Mouse (Mus musculus): ENCODE data around the gene Sod3.

Gene Sod3

DNA sequence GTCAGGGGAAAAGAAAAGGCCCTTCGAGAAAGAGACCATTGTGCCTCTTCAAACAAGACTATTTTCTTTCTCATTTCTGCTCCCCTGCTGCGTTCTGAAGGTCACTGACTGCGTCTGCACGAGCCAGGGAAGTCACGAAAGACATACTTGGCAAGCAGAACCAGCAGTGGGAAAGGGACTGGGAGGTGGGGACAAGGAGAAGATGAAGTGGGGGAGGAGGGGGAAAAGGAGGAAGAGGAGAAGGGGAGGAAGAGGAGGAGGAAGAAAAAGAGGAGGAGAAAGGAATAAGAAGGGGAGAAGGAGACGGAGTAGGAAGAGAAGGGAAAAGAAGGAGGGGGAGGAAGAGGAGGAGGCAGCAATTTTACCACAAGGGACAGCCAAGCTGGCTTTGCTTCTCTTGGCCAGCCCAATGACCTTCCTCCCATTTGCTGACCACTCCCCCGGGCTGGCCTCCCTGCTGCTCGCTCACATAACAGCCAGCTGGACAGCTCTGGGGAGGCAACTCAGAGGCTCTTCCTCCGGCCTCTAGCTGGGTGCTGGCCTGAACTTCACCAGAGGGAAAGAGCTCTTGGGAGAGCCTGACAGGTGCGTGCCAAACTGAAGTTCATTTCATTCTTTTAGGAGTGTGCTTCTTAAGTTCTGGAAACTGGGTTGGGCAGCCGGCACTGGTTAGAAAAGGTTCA lies at the start of gene Sod3:
TSS of gene Sod3 (plus strand) at position 324 of the 683 bp plus-strand sequence.
- DNase-seq: no peak

DNA sequence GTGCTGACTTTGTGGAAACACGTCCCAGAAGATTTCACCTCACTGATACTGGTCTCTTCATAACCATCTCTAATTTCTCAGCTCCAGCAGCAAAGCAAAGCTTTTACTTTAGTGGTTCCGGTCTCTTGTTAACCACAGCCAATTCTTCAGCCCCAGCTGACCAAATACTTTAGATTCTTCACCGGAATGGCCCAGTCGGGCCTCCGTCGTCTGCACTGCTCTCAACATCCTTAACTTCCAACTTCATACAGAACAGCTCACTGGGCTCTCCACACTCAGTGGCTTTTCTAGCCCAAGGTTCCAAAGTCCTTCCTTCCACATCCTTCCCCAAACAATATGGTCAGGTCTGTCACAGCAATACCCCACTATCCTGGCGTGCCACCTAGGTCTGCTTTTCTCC lies 46.7 kb upstream of the Sod3 start:
- DNase-seq: no peak

DNA sequence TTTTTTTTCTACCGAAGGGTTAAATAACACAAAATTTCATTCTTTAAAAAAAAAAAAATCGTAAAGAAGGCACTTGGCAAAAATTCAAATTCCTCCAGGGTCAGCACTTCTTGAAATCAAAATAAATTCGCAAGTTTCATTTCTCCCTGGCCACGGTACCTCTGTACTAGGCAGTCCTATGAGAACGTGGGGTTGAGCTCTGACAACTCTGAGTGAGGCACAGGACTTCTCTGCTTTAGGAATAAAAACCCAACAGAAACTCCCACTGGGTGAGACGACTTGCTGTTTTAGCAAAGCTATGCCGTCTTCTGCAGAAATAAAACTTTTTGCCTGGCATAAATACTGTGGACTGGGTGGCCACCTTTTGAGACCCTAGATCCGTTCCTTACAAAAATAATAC lies 44.1 kb upstream of the Sod3 start:
- DNase-seq: no peak

DNA sequence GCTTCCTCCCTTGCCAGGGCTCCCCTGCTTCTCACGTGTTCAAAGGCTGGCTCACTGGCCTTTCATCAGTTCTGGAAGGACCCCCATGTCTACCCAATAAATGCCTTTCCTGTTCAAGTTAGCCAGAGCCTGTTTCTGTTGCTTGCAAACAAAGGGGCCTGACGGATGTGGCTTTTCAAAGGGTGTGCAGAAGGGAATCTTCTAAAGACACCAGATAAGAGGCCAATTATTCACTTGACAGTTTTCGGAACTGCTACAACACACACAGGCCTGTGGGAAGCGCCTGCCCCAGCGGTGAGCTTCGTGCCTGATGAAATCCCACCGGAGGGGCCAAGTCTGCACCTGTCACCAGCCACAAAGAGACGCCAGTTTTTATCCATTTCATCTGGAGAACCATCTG lies 31.5 kb upstream of the Sod3 start:
- no peak for DNase-seq

DNA sequence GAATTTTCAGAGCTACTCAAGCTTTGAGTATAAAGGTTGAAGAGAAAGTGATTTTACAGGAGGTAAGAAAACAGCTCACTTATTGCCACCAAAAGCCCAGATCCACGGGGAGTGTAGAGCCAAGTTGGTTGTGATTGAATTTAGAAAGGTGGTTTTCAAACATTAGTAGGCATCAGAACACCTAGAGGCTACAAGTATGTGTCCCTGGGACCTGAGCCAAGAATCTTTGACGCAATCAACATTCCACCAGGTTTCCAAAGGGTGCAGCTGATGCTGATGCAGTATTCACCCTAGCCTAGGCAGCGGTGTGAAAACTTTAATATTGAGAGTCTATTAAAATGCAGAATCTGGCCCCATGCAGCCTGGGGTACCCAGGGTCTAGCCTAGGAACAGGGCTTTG lies 28.0 kb upstream of the Sod3 start:
- DNase-seq: no peak

DNA sequence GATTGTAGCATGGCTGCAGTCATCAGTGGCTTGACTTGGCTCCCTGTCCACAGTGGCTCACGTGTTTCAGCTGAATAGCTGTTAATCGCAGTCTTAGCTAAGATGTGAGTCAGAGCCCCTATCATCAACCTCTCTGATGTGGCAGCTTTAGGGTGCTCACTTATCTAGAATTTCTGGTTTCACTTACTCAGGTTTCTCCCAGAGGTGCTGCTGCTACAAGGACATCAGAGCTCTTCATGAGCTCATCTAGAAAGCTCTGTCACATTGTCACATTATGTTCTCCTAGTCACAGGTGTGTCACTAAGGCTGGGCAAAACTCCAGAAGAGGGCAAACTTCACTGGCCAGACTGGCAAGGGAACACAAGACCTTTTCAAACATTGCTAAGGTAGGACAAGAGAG lies 24.5 kb upstream of the Sod3 start:
- DNase-seq: no peak

DNA sequence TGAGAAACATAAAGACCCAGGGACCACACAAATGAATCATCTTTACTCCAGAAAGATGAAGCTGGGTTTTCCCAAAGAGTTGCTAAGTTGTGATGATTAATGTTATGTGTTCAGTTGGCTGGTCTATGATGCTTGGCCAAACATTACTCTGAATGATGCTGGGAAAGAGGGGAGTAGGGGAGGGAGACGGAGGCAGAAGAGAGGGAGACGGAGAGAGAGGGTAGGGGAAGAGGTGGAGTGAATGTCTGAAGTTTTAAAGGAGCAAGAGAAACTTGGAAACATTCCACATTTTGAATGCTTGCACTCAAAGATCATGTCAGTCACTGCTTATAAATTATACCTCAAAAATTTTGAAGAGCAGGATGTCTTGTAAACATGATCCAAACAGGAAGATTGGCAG lies 16.7 kb upstream of the Sod3 start:
- no peak for DNase-seq

DNA sequence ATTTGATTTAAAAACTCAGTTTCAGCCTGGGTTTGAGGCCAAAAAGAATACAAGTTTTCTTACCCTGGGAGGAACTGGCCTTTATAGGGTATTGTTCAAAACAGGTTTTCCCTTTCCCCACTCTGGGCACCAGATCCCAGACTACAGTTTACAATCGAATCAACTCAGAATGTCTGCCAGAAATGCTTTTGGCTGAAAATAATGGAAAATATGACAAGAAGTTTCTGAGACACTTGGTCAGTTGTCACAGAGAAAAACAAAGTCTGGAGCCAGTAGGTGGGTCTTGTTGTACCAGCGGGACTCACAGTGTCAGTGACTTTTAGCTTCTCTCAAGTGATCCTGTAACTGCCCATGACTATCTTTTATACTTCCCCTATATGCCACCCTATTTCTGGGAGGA lies 13.1 kb upstream of the Sod3 start:
- no peak for DNase-seq

DNA sequence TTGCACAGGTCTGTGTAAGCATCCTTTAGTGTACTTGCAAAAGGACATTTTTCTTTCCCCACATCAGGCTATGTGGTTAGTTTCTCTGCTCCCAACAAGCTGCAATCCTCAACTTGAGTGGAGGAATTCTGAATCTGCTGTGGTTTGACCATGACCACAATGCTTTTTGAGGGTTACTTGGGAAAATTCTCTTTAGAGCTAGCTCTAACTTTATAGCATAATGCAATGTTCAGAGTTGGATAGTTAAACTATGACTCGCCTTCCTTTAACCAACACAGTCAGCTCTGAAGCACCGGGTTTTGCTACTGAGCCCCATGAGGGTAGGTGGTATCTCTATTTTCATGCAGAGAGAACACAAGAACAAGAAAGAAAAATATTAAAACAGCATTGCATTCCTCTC lies 12.0 kb upstream of the Sod3 start:
- no peak for DNase-seq

DNA sequence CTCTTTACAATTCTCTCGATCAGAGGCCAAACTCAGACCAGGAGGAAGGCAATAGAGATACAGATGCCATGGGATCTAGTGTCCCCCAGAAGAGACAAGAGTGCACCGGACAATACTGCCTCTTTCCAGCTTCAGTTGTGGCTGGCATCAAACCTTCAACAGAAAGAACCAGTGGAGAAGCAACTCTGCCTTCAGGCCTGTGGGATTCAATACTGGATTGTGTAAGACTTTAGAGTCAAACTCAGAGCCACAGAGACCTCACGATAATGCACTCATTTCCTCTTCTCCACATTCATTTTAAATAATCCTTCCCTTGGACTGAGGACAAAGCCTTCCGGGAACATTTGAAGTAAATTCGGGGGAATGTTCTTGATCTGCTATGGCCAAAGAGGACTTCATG lies 10.9 kb upstream of the Sod3 start:
- no peak for DNase-seq

DNA sequence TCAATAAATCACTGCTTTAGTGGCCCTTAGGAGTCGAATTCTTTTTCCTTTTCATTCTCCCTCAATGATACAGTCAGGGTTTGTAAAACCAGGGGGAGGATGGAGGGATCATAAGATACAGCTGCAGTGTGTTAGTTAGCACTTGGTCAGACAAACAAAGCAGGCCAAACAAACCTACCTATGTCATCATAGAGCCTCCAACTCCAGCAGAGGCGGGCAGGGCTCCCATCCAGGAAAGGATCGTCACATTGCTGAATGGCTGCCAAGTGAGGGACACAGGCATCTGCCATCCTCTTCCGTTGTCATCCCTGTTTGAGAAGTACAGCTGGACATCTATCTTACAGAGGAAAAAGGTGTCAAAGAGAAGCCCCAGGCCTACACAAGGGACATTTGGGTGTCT lies 9.2 kb upstream of the Sod3 start:
- no peak for DNase-seq

DNA sequence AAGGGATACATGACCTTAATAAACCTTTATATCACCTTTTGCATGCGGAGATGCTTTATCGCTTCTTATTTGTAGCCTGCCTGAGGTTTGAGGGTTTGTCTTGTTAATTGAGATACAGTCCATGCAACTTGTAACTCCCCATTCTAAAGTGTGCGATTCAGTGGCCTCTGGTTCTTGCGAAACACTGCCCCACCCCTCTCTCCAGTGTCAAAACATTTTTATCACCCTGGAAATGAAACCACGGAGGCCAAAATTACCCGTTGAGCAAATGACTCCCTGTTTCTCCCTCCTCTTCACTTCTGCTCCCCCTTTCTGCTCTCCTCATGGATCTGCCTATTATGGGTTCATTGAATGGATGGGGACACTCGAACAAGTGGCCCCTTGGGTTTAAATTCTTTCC lies 8.0 kb upstream of the Sod3 start:
- DNase-seq: no peak

DNA sequence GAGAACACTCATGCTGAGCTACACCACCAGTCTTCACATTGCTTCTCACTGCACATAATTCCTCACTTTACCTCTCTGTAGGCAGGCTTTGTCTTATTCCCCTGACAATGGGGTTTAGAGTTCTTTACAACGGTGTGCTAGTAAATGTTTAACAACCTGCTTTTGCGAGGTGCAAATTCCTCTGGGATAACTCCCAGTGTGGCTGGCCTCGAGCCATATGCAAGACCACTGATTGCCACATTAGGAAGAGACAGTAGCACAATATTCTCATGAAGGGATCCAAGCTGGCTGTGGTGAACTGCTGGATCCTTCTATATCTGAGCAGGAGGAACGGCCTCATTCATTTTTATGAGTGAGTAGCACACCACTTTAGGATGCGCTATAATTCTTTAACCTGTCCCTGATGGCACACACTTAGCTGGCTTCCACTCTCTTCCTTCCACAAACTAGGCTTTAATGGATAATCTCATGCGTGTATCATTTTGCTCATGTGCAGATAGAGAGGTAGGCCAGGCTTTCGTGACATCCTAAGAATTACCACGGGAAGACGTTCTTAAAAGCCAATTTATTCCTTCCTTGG lies 6.3 kb upstream of the Sod3 start:
- no peak for DNase-seq

DNA sequence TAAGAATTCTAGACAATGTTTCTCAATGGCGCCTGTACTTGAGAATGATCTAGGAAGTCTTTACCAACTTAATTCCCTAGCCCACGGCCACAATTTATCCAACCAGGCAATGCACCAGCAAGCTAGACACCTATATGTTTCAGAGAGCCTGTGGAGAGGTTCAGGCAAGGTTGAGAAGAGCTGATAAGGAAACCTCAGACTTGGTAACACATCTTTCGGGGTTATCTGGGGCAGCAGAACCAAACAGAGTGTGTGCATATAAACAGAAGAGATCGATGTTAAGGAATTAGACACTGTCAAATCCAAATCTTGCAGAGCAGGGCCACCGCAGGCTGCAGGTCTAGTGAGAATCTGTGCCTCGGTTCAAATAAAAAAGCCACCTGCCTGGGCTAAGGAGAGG lies 5.5 kb upstream of the Sod3 start:
- DNase-seq: no peak

DNA sequence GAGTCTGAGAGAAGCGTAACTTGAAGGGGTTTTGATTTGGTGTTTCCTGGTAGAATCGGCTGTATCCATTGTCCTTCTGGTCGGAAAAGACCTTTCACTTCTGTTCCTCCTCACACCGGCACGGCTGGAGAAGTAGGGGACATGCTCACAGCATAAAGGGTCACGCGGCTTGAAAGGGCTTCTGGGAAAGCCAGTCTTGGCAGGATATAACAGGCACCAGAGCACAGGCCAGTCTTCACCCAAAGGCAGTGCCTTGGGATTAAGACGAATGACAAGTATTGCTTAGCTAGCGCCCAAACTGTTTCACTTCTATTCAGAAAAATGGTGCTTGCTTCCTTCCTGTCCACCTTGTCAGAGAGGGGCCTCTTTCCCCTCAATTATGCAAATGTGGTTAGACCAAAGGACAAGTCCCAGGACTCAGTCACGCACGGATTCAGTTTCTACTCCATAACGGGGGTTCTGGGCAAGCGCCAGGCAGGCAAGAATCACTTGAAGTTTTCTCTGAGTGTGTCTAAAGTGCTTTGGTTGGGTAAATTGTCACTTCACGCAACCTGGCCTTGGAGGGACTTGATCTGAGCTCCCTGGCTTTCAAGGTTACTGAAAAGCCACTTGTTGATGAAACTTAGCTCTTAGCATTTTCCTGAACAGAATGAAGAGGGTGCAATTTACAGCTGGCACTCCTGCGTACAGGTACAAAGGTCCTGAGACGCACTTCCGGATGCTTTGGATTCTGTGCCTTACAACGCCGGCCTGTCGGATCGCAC lies 3.1 kb upstream of the Sod3 start:
- no peak for DNase-seq

DNA sequence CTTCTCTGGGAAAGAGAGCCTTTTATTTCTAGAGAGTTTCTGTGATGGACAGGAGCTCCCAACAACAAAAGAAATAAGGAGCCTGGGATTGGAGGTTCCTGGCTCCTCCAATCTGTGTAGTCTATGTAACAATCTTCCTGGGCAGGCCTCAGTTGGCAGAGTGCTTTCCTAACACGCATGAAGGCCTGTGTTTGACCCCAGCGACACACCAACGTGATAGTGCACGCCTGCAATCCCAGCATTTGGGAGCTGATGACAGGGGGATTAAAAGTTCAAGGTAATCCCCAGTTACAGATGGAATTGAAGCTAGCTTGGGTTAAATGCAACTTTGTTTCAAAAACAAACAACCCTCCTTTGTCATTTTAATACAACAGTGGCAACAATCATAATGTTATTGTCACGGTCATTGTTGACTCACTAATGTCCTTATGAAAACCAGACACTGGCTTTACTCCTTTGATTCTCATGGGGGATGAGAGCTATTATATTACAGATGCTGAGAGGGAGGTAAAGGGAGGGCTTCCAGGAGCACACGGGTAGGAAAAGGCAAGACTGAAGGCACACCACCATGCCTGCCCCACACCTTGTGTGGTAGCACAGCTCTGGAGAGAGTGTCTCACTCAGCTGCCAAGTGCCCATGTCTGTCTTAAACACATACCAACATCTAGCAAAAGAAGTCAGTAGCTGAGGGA lies 669 bp upstream of the Sod3 start:
- no peak for DNase-seq

DNA sequence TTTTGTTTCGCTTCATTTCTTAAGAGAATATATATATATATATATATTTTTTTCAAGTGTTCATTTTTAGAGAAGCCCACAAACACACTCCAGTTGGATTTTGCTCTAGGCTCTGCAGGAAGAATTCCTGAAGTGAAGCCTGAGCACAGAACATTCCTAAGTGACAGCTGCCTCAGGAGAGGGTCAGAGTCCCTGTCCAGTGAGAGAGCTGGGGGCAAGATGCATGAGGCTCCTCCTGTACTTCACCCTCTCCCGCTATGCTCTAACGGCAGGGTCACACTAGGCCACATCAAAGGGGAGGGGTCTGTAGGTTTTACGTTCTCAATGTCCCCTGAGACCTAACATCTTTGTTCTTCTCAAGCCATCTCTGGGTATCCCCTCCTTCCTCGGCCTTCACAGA lies 930 bp downstream of the Sod3 start:
- DNase-seq: no peak

DNA sequence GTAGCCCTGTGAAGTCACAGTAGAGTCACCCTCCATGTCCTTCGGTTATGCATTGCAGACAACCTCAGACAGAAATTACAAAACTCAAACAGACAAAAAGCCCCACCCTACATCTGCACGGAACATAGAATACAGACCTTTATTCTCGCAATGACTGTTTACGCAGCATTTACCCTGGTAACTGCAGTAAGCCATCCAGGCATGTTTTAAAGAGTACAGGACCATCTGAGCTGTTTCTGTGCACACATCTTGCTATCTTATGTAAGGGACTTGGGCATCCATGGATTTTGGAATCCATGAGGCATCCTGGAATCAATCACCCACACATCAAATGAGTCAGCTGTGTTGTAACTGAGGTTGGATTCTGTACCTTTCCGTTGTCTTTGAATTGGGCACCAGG lies 2.3 kb downstream of the Sod3 start:
- no peak for DNase-seq

DNA sequence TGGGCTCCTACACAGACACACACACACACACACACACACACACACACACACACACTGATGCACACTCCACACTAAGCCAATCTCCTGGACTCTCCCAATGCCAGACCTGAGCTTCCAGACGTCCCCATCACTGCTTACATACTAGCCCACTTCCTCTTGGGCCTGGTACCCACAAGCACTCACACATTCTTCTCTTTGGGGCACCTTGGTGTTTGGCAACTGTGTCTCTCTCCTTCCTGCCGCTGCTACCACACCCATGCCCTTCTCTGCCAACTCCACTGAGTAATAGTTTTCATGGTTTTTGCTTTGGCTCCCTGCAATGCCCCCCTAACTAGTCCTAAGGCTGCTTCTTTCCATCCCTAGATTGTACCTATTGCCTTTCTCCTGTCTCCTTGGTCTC lies 3.1 kb downstream of the Sod3 start:
- DNase-seq: no peak

DNA sequence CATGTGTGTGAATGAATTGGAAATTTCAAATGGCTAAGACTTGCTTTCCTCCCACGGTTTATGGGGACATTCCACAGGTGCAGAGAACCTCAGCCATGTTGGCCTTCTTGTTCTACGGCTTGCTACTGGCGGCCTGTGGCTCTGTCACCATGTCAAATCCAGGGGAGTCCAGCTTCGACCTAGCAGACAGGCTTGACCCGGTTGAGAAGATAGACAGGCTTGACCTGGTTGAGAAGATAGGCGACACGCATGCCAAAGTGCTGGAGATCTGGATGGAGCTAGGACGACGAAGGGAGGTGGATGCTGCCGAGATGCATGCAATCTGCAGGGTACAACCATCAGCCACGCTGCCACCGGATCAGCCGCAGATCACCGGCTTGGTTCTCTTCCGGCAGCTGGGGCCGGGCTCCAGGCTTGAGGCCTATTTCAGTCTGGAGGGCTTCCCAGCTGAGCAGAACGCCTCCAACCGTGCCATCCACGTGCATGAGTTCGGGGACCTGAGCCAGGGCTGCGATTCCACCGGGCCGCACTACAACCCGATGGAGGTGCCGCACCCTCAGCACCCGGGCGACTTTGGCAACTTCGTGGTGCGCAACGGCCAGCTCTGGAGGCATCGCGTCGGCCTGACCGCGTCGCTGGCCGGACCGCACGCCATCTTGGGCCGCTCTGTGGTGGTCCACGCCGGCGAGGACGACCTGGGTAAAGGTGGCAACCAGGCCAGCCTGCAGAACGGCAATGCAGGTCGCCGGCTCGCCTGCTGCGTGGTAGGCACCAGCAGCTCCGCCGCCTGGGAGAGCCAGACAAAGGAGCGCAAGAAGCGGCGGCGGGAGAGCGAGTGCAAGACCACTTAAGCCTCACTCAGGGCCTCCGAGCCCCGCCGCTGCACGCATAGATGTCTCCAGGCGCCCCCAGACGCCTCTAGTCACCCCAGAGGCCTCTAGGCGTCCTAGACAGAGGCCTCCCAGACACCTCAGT lies 4.6 kb downstream of the Sod3 start:
- DNase-seq: no peak

DNA sequence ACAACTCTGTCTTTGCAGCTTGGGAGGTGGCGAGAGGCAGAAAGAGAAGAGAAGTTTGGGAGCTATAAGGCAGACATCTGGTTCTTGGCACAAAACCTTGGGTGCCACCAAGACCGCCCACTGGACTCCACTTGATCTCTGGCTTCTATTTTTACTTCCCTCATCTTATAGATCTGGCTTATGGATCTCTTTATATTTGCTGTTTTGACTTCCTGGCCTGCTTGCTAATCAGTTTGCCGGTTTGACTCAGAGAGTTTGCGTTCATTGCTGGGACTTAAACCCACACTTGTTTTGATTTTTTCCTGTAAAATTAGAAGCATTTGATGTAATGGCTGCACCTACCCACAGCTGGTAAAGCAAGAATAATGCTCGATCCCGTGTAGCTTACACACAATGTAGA lies 7.3 kb downstream of the Sod3 start:
- no peak for DNase-seq

DNA sequence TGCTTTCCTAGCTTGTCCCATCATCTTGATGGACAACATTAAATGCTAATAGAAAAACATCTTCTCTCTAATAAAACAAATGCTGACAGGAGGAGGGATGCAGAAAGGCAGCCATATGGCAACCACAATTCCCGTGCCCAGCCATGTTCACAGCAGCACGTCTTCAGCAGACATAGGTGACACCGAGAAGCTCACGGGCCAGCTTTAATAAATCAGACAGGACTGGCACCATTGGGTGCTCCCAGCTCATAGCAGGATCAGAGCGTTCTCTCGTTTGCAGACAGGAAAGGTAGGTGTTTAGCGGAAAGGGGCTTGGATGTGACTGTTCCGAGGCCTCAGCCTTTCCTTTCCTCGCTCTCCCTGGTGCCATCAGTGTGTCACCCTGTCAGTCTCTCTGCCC lies 12.3 kb downstream of the Sod3 start:
- no peak for DNase-seq

DNA sequence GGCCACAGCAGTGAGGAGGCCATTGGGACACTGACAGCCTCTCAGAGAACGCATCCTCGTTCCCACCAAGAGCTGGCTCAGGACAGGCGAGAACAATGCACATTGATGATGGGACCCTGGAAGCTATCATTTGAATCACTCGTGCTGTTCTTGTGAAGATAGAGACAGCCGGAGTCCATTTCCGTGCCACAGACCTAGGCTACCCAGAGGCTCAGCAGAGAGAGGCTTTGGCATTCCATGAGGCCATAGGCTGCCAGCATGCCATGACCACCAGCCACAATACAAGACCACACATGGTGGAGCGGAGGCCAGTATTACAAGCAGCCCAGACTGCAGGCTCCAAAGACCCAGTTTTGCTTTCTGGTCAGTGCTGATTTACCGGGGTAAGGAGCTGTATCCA lies 19.2 kb downstream of the Sod3 start:
- DNase-seq: no peak
